Mouse (Mus musculus) large intestine, adult 2 months (tissue): ENCODE measurements around the gene P2ry6. TPM values are rescaled to one million over a fixed set of nuclear protein-coding genes. Genes with fewer than 3 reads are reported as not detected.

Experiments
- DNase-seq: peaks from one replicate; pipeline ENCODE4 v3.0.0-alpha.2; 2012; ENCODE audit warnings: low read depth, low spot score
- WGBS: fragments of 180-500 bp; shearing (Covaris S2); methylation state at CpG from one replicate; pipeline ENCODE4 v1.1.7; 2018; 5-methylcytosine and 5-hydroxymethylcytosine counted together
- polyA plus RNA-seq: library from polyadenylated mRNA; depleted of rRNA; stranded (reverse); fragments of >200 nt; gene quantifications from 2 replicates; pipeline ENCODE4 v1.2.3, GENCODE M21; 2012; rRNA removed

P2ry6 gene
- polyA plus RNA-seq: 29.1 TPM in 2 replicates

DNA sequence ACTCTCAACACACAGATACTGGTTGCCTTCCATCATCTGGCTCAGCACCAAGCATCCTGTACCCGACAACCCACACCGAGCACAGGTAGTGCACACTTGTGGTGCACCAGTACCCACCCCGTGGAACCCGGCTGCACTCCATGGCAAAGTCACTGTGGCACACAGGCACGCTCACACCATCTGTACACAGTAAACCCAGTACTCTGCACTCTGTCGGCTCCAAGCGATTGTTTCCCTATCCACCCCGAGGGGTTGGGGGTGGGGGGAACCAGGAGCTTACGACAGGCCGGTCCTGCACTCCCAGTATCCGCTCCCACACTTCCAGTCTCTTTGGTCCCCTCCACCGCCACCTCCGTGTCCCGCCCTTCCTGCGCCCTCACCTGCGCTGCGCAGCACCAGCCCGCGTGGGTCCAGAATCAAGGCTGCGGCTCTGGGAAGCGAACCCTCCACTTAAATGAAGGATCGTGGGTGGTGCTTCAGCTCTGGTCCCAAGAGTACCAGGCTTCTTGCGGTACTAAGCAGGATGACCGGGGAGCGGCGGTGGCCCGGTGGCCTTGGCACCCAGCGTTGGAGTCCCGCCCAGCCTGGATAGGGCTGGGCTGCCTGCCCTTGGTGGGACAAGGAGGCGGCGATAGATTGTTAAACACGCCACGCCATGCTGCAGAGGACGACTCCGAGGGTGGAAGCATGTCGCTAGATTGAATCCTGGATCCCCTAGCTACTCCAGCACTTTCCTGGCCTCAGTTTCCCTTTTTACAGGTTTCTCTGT is at the start of gene P2ry6:
TSS of gene P2ry6 (minus strand) at position 515 of the 769 bp plus-strand sequence.
- no peak for DNase-seq

DNA sequence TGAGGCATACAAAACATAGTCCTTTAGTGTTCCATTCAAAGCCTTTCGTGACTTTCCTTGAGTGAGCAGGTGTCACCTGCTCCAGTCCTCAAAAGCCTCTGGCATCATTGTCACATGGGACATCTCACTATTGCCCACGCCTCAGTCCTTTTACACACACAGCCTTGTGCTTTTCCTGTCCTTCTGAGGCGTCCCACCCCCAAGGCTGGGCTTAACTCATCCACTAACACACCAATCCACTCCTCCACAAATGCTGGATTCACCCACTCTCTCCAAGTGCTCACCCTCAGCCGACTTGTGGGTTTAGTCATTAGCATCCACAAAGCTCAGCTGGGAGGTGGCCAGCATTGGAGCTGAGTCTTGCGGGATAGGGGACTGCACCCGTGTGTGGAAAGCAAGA is 43.0 kb upstream of the P2ry6 start:
- no peak for DNase-seq
- WGBS: 57% methylated on average over 6 of the region's 6 CpGs

More for the DNA sequence above, at the start of gene P2ry6:
- 4% methylated on average over 36 of the region's 36 CpGs for WGBS

DNA sequence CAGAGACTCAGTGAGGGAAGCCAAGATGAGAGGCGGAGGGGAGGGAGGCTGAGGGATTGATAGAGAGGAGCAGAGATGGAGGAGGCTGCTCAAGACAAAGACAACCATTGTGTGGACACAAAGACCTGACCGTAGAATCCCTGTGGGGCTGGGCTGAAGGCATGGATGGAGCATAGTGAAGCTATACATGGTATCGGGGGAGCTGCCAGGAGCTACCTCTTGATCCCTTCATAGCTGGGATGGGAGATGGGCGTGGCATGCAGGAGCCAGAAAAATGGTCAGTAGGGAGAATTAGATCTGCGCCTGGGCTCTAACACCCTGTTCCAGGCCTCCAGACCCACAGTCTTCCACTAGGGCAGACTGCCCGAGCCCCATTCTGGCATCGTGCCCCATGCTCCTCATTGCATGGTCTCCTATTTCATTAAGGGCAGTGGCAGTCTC is 42.6 kb upstream of the P2ry6 start:
- no peak for DNase-seq
- WGBS: 79% methylated on average over 7 of the region's 7 CpGs

DNA sequence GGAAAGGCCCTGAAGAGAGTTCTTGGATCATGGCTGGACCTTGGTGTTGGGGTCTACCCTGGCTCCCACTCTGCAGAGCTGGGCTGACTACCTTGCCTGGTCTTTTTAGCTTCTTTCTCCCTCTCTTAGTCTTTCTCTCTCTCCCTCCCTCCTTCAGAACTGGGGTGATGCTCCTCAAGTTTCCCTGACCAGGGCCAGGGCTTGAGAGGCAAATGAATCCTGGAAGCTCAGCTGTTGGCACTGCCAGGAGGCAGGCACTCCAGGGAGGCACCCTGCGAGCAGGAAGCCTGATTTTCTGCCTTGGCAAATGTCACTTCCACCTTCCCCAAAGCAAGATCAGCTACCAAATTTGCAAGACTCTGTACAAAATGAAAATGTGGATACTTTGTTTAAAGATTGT is 40.5 kb upstream of the P2ry6 start:
- WGBS: 80% methylated on average over 1 of the region's 1 CpGs
- no peak for DNase-seq

DNA sequence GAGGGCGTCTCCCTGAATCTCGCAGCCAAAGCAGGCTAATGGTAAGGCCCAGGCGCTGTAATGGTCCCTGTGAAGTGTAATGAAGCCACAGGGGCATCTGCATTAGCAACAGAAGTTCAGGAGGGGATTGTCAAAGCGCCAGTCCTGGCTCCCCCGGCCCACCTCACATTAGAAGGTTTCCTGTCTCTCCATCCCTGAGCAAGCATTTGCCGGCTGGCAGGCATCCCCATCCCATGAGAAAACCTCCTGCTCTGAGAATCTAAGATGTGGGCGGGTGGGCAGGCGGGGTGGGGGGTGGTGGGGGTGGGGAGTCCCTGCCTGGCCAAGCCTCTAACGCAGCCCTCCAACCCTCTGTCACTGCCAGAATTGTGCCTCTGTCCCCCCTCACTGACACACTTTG is 39.6 kb upstream of the P2ry6 start:
- no peak for DNase-seq
- 92% methylated on average over 9 of the region's 9 CpGs for WGBS

DNA sequence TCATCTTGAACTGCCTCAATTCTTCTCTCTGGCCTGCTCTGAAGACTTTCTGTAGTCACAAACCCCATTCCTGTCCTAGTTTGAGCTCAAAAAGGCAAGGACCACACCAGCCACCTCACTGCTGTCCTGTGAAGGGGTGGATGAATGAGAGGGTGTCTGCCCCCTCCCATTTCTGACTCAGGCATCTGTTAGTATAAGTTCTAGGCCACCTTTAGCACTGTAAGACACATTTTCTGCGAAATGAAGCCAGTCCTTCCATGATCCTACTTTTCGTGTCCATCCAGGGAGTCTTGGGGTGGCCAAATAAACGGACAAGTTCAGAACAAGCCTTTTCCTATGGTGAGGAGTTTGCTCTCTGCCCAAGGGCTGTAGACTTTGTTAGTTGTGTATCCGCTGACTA is 38.1 kb upstream of the P2ry6 start, which contains the start of gene P2ry2:
TSS of gene P2ry2 (minus strand) at position 326 of the 400 bp plus-strand sequence.
- 81% methylated on average over 4 of the region's 4 CpGs for WGBS
- DNase-seq: no peak

DNA sequence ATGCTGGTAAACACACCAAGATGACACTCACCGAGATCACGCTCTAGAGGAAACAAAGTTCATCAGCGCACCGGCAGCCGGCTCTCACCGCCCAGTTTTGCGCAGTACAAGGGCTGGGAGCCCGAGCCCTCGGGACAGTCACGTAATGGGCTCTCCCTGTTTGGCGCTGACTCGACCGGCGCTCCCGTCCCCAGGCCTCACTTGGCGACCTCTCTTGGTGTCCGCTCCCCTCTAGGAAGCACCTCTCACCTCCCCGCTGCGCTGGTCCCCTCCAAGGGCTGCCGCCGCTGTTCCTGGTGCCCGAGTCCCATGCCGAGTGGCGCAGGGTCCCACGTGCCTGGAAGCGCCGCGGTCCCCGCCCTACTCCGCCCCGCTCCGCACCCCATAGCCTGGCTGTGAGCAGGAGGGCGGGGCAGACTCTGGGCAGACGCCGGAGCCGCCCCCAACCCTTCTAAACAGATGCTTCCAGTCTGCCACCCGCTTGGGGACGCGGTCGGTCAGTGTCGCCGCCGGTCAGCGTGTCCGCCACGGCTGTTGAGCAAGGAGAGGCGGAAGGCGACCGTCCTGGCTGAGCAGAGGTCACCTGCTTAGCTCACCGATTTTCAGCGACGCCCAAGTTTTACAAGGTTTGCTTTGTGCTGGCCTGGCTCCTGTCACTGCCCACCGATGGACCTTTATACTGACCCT is 37.4 kb upstream of the P2ry6 start:
- under 1% methylated on average over 53 of the region's 53 CpGs for WGBS
- no peak for DNase-seq

DNA sequence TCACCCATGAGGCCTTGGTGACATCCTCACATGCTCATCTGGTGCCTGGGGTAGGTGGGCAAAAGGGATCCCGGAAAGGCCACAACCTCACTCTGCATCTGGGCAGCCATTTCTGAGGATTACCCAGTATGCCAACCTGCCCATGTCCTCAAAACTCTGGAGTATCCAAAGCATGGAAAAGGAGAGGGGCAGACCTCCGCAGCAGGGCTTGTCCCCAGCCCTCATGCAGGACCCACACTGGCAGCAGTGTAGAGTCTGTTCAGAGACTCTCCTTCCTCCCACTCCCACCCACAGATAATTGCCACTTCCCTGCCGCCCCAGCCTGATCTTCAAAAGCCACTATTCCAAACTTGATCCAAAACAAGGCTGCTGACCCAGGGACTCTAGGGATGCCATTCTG is 36.3 kb upstream of the P2ry6 start:
- 76% methylated on average over 3 of the region's 3 CpGs for WGBS

DNA sequence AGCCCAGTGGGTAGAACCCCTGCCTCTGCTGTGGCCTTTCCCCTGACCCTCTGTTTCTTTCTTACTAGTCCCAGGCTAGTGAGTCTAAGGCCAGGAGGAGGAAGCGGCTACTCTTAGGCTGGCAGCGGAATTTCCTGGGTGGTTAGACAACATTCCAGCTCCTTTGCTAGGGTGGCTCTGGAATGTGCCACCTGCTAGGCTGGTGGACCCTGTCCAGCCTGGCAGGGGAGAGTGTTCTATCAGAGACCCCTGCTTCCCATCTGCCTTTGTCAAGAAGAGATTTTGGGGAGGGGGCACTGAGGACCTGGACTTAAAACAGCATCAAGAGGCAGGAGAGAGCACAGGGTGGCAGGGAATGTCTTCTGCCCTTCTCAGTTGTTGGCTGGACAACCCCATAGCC is 31.8 kb upstream of the P2ry6 start:
- 88% methylated on average over 2 of the region's 2 CpGs for WGBS
- no peak for DNase-seq

More for the DNA sequence above, 36.3 kb upstream of the P2ry6 start:
- DNase-seq: no peak

DNA sequence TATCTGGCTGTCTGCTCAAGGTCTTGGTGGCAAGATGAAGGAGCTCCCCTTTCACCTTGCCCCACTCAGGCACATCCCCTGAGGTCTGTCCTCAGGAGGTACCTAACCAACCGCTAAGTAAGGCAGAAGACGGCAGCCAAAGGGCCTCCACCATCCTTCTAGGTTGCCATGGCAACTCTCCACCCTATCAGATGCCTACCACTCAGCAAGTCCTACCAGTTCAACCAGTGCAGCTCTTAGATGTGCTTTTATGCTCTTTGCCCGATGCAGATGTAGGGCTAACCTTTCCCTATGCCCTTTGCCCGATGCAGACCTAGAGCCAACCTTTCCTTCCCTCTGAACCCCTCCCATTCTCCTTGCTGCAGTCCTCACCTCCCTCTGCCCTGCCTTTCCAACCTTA is 30.7 kb upstream of the P2ry6 start:
- 45% methylated on average over 4 of the region's 4 CpGs for WGBS
- no peak for DNase-seq

DNA sequence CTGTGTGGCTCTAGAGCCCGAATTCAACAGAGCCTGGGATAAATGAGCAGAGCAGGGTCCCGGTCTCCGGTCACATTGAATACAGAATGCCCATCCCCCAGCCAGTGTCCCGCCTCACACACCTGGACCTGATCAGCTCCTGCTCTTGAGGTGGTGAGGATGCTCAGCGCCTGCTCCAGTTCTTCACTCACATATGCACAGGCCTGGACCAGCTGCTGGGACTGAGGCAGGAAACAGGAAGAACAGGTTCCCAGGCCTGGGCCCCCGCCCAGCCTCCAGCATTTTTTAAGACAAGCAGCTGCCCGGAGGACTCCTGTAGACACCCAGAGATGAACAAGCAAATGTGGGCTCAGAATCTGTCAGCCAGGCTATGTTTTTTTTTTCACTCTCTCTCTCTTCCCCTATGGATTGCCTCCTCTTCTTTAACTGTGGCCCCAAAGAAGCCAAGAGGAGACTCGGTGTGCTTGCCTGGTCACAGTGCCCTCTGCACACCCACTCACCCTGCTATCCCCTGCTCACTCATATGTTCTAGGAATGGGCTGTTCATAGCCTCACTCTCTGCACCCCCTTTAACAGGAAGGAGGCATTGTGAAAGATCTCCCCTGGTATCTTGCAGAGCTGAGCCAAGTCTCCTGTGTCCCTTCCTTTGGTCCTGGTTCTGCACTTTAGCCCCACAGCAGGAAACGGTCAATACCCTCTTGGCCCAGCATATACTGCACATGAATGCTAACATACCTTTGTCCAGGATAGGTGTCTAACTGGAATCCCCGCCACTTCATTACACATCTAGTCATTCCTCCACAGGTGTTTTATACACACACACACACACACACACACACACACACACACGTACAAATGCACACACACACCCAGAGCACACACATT is 29.2 kb upstream of the P2ry6 start:
- 53% methylated on average over 11 of the region's 11 CpGs for WGBS

DNA sequence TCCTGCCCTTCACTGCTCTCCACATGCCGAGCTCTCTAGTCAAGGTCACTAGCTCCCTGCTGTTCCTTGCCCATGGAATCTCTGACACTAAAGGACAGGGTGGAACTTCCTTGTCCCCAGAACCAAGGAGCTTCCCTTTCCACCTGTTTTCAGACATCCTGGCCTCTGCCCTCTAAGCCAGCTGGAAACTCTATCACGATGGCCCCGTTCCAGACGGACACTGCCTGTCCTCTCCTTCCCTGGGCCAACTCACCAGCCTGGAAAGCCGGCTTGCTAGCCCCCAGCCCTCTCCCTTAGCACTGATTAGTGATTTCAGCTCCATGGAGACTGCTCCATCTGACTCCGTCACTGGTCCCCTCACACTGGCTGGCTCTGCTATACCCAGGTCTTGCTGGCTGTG is 27.8 kb upstream of the P2ry6 start:
- no peak for DNase-seq
- WGBS: 73% methylated on average over 6 of the region's 6 CpGs

More for the DNA sequence above, 29.2 kb upstream of the P2ry6 start:
- DNase-seq: no peak

DNA sequence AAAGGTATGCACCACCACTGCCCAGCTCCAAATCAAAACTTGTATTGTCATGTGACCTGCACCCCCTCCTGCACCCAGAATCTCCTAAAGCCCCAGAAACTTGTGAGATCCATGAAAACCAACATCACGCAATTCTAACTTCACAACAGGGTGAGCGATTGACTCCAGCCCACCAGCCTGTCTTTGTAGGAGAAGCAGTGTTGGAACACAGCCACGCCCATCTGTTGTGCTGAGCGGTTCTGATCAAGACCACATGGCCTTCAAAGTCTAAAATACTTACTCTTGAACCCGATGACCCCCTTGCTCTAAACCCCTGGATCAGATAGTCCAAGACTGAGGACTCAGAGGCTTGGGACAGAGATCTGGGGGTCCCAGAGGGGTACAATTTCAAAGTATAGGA is 25.2 kb upstream of the P2ry6 start:
- 80% methylated on average over 5 of the region's 5 CpGs for WGBS
- DNase-seq: no peak

DNA sequence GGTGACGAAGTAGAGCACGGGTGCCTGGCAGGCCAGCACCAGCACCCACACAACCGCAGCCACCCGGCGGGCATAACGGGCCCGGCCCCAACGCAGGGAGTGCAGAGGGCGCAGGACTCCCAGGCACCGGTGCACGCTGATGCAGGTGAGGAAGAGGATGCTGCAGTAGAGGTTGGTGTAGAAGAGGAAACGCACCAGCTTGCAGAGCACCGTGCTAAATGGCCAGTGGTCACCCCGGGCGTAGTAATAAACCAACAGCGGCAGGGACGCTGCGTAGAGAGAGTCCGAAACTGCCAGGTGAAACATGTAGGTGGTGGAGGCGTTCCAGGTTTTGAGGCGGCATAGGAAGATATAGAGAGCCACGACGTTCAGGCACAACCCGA is 24.1 kb upstream of the P2ry6 start:
- no peak for DNase-seq
- WGBS: 92% methylated on average over 24 of the region's 24 CpGs

DNA sequence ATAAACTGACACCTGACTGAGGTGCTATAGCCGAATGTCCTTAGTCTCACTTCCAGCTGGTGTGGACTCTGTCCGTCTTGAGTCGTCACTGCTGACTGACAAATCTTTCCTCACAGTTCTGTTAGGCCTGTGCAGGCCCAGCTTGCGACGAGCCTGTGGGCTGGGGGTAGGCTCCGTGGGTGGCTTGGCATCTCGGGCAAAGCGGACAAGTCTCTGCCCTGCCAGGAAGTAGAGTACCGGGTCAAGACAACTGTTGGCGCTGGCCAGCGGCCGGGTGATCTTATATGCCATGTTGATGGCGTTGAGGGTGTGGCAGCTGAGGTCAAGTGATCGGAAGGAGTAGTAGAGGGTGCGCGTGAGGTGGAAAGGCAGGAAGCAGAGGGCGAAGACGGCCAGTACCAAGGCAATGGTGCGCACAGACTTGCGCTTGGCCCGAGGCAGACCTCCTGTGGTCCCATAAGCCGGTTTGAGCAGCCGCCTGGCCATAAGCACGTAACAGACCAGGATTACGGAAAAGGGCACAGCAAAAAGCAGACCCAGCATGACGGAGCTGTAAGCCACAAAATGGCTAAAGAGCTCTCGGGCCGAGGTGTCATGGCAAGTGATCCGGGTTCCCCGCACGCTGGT is 23.6 kb upstream of the P2ry6 start:
- DNase-seq: no peak
- WGBS: 91% methylated on average over 31 of the region's 31 CpGs

DNA sequence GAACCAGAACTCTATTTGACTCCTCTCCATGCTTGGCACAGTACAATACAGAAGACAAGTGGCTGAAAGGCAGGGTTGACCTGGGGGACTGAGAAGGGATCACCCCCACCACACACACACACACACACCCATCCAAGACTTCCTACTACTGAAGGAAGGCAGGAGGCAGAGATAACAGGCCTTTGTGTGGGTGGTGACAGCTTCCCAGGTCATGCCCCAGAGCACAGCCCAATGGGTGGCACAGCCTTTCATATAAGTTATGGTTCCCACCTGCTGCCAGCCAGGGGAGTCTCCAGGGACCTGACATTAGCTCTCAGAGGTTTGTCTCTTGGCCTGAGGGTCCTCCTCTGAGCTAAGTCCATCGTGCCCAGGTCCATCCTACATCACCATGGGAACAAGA is 22.8 kb upstream of the P2ry6 start:
- DNase-seq: no peak
- WGBS: 65% methylated on average over 1 of the region's 1 CpGs

DNA sequence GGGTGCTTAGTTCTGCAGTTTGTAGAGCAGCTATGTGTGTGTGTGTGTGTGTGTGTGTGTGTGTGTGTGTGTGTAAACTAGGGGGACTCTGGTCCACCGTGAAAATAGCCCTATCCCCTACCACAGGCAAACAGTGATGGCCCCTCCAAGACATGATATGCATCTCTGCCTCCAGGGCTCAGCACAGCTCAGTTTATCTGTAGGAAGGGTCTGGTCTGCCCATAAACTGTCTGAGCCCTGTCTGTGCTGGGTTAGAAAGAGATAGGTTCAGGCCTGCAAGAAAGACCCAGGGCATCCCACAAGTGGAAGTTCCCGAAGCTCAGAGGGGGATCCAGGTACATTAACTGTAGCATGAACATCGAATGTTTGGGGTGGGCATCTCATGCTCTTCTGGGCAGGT is 21.5 kb upstream of the P2ry6 start:
- WGBS: 80% methylated on average over 3 of the region's 3 CpGs
- no peak for DNase-seq

DNA sequence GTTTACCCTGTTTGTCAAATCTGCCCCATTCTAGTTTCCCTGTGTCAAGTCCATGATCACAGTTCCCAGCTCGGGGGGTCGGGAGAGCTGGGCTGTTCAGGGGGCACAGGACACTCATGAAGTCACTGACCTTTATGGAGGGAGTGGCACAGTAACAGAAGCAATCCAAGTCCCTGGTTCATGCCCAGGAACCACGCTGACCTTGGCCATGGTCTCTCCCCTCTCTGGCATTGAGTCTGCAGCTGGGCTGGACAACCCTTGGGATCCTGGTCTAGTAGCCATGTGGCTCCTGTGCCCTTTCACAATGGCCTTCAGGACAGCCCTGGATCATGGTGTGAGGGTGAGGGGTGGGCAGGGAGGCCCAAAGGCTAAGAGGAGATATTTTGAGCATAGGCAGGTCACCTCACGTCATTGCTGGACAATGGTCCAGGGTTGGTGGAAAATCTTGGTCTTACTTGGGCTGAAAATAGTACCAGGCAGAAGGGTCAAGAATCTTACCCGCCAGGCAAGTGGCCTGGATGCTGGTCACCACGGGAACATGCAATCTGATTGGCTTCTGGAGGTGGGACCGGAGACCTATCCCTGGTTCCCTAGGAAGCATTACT is 20.9 kb upstream of the P2ry6 start:
- WGBS: 88% methylated on average over 7 of the region's 7 CpGs
- DNase-seq: no peak

DNA sequence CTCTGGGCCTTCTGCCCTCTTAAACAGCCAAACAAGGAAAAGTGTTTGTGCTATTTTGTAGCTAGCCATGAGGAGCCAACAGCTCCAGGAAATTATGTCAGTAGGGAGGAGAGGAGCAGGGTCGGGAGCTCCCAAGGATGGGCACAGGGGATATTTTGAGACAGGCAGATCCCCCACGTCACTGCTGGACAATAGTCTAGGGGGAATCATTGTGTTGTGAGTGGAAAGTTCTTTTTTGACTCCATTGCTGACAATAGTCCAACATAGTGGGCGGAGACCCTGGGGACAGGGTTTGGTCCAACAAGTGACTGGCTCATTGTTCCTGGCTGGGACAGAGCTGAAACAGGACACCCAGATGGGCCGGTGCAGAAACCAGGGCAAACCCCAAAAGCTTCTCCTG is 18.7 kb upstream of the P2ry6 start:
- 65% methylated on average over 4 of the region's 4 CpGs for WGBS
- DNase-seq: no peak
